Mouse (Mus musculus) CH12.LX (cell line): ENCODE measurements at regions not wholly inside any gene's neighbourhood (a gene's known extent, or its start where the extent isn't known, plus 50 kb on each side); places are given as distances from the start of the nearest gene placed in this dataset.

Experiments used
- DNase-seq: peaks from one replicate; pipeline ENCODE4 v3.0.0-alpha.2; 2013; ENCODE audit errors: extremely low read depth
- H3K27ac ChIP-seq: 2 replicates; pipeline ENCODE4 v1.5.1; 2012; ENCODE audit warnings: low read depth, mild to moderate bottlenecking, control low read depth, moderate library complexity; ENCODE audit not compliant: insufficient read depth
- H3K27me3 ChIP-seq: replicated peaks from 2 replicates; pipeline ENCODE3; 2012; ENCODE audit warnings: inconsistent platforms
- H3K36me3 ChIP-seq, 2 experiments: replicated peaks in 1 of 2; 2 replicates each; pipeline versions ENCODE3 to v1.6.1; 2012; ENCODE audit warnings: inconsistent platforms in 1 of 2, low read length in 1 of 2, mild to moderate bottlenecking in 1 of 2, mixed read lengths in 1 of 2, moderate library complexity in 1 of 2; ENCODE audit not compliant: control insufficient read depth in 1 of 2, insufficient read depth in 1 of 2
- H3K4me1 ChIP-seq, 2 experiments: 2 replicates each; pipeline ENCODE4 v1.6.1; 2012; ENCODE audit warnings: inconsistent platforms in 1 of 2, moderate library complexity in 1 of 2; ENCODE audit not compliant: insufficient read depth in 2 of 2, control insufficient read depth in 1 of 2
- H3K4me2 ChIP-seq: 2 replicates; pipeline ENCODE4 v1.6.1; 2012; ENCODE audit warnings: low read depth, mild to moderate bottlenecking, control low read depth; ENCODE audit not compliant: poor library complexity, insufficient read depth, severe bottlenecking
- H3K4me3 ChIP-seq, 3 experiments: fragments of 150-350 bp in 1 of 3; sonication (generic) in 1 of 3; replicated peaks in 1 of 3; 2 replicates each; pipeline versions ENCODE3 to v1.5.1; 2011 to 2012; ENCODE audit warnings: low read depth in 2 of 3, low read length in 2 of 3, mild to moderate bottlenecking in 2 of 3, moderate library complexity in 2 of 3, control low read depth in 1 of 3, improper control_type of control experiment in 1 of 3, inconsistent platforms in 1 of 3, mixed read lengths in 1 of 3; ENCODE audit not compliant: poor library complexity in 1 of 3
- H3K79me2 ChIP-seq: replicated peaks from 2 replicates; pipeline ENCODE4 v1.6.1; 2012; ENCODE audit warnings: mild to moderate bottlenecking, moderate library complexity; ENCODE audit not compliant: control insufficient read depth, poor library complexity, insufficient read depth, severe bottlenecking; ENCODE audit errors: extremely low read depth
- H3K9ac ChIP-seq: 2 replicates; pipeline ENCODE4 v1.6.1; 2012; ENCODE audit warnings: low read depth, mild to moderate bottlenecking, control low read depth, moderate library complexity; ENCODE audit not compliant: insufficient read depth
- H3K9me3 ChIP-seq: replicated peaks from 2 replicates; pipeline ENCODE3; 2012; ENCODE audit warnings: low read length, inconsistent platforms, mixed read lengths
- CHD1 ChIP-seq: IDR thresholded peaks from 2 replicates; pipeline ENCODE4 v1.6.1; 2012; ENCODE audit warnings: low read depth, low read length, improper control_type of control experiment, inconsistent platforms
- CHD2 ChIP-seq: IDR thresholded peaks from 2 replicates; pipeline ENCODE4 v1.6.1; 2011; ENCODE audit warnings: low read length, improper control_type of control experiment
- ELF1 ChIP-seq: IDR thresholded peaks from 2 replicates; pipeline ENCODE4 v1.6.1; 2014; ENCODE audit warnings: low read depth, mild to moderate bottlenecking, inconsistent platforms, low read length, improper control_type of control experiment
- GABPA ChIP-seq: IDR thresholded peaks from 2 replicates; pipeline ENCODE4 v1.6.1; 2012; ENCODE audit warnings: low read depth, low read length, improper control_type of control experiment, inconsistent platforms; ENCODE audit not compliant: insufficient replicate concordance
- HCFC1 ChIP-seq: IDR thresholded peaks from 2 replicates; pipeline ENCODE4 v1.6.1; 2012; ENCODE audit warnings: low read depth, mild to moderate bottlenecking, inconsistent platforms, low read length, improper control_type of control experiment
- JUND ChIP-seq: conservative IDR thresholded peaks from 2 replicates; pipeline ENCODE4 v1.6.1; 2011; ENCODE audit warnings: low read depth, low read length, improper control_type of control experiment
- MAFK ChIP-seq: IDR thresholded peaks from 2 replicates; pipeline ENCODE4 v1.6.1; 2011; ENCODE audit warnings: low read length, improper control_type of control experiment; ENCODE audit not compliant: insufficient replicate concordance
- MAX ChIP-seq: IDR thresholded peaks from 2 replicates; pipeline ENCODE4 v1.6.1; 2011; ENCODE audit warnings: low read length, improper control_type of control experiment
- MAZ ChIP-seq: IDR thresholded peaks from 2 replicates; pipeline ENCODE4 v1.6.1; 2012; ENCODE audit warnings: low read depth, mild to moderate bottlenecking, inconsistent platforms, low read length, improper control_type of control experiment, moderate library complexity
- MEF2A ChIP-seq: IDR thresholded peaks from 2 replicates; pipeline ENCODE4 v1.6.1; 2014; ENCODE audit warnings: low read depth, mild to moderate bottlenecking, inconsistent platforms, low read length, improper control_type of control experiment, borderline replicate concordance
- MXI1 ChIP-seq: IDR thresholded peaks from 2 replicates; pipeline ENCODE4 v1.6.1; 2011; ENCODE audit warnings: mild to moderate bottlenecking, low read depth, low read length, improper control_type of control experiment
- NELFE ChIP-seq: IDR thresholded peaks from 2 replicates; pipeline ENCODE4 v1.6.1; 2011; ENCODE audit warnings: low read depth, low read length, improper control_type of control experiment
- NRF1 ChIP-seq: IDR thresholded peaks from 2 replicates; pipeline ENCODE4 v1.6.1; 2014; ENCODE audit warnings: low read depth, mild to moderate bottlenecking, inconsistent platforms, low read length, improper control_type of control experiment, moderate library complexity
- PAX5 ChIP-seq: IDR thresholded peaks from 2 replicates; pipeline ENCODE4 v1.6.1; 2012; ENCODE audit warnings: low read length, inconsistent platforms, mixed read lengths
- POLR2AphosphoS2 ChIP-seq: IDR thresholded peaks from 2 replicates; pipeline ENCODE4 v1.6.1; 2011; ENCODE audit warnings: low read depth, low read length, improper control_type of control experiment
- RCOR1 ChIP-seq: conservative IDR thresholded peaks from 2 replicates; pipeline ENCODE4 v1.6.1; 2012; ENCODE audit warnings: low read depth, mild to moderate bottlenecking, inconsistent platforms, low read length, improper control_type of control experiment
- SIN3A ChIP-seq: IDR thresholded peaks from 2 replicates; pipeline ENCODE4 v1.6.1; 2012; ENCODE audit warnings: low read length, improper control_type of control experiment, inconsistent platforms
- SMC3 ChIP-seq: IDR thresholded peaks from 2 replicates; pipeline ENCODE4 v1.6.1; 2011; ENCODE audit warnings: low read depth, low read length, improper control_type of control experiment
- ZC3H11A ChIP-seq: IDR thresholded peaks from 2 replicates; pipeline ENCODE4 v1.6.1; 2012; ENCODE audit warnings: low read depth, mild to moderate bottlenecking, inconsistent platforms, low read length, improper control_type of control experiment
- ZKSCAN1 ChIP-seq: IDR thresholded peaks from 2 replicates; pipeline ENCODE4 v1.6.1; 2012; ENCODE audit warnings: low read depth, inconsistent platforms, low read length, improper control_type of control experiment, borderline replicate concordance
- ZMIZ1 ChIP-seq: IDR thresholded peaks from 2 replicates; pipeline ENCODE4 v1.6.1; 2012; ENCODE audit warnings: low read depth, mild to moderate bottlenecking, inconsistent platforms, low read length, improper control_type of control experiment
- dilution Hi-C: fragments of 300-500 bp; cut with MboI; formaldehyde crosslinking; loops from 2 replicates; pipeline ENCODE4 v1.14.3; 2020; ENCODE audit warnings: low sequenced_read_pairs; ENCODE audit not compliant: extremely low pct_unique_long_range_greater_than_20kb, extremely low pct_ligation_motif_present
- in situ Hi-C: fragments of 300-500 bp; cut with MboI; formaldehyde crosslinking; loops from 3 replicates; pipeline ENCODE4 v1.14.3; 2019; ENCODE audit warnings: low sequenced_read_pairs, low pct_ligation_motif_present, low pct_unique_long_range_greater_than_20kb, mixed read lengths

DNA sequence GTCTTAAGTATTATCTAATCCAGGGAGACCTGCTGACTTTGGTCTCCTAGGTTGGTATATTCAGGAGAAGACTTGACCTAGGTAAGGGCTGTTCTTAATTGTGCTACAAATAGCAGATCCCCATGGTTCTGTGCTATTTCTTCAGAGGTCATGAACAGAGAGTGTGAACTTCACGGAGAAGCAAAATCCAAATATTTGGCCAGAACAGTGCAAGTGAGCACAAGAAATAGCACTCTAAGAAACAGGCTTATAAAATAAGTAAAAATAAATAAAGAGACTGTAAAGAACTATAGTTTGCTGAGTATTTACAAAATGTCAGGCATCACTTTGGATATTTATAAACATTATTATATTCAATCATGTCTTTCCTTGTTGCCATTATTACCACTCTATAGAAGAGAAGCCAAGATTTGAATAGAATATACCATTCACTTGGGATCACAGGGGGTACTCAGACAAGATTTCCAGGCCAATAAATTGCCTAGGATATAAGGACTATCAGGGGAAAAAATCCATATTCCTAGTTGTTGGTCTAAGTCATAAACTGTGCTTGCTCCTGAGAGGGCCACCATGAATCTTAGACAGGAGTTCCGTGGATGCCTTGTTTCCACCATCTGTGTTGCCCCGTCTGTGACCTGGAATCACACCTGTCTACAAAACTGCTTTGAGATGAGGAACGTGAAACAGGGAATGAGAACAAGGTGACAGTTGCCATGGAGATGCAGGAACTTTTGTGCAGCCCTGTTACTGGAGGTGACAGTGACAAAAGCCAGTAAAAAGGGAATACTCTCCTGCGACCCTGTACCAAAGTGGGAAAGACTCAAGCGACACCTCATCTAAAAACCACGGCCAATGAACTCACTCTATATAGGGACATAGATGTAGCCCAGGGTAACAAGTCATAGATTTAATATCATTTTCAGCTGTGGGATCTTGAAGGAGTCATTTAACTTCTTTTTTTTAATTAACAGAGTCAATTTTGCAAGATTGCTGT, 209.3 kb upstream of the Tlr4 start:
- no peak overlapping the region for H3K4me3 ChIP-seq
- dilution Hi-C loops, result no loop called here
- no peak for TF ChIP-seq RCOR1
- no peak for TF ChIP-seq POLR2AphosphoS2
- no peak for TF ChIP-seq MXI1
- TF ChIP-seq ZC3H11A, result no peak
- no peak for TF ChIP-seq NELFE
- no peak for TF ChIP-seq MEF2A
- TF ChIP-seq ELF1, result no peak
- no peak for TF ChIP-seq MAFK
- no peak for TF ChIP-seq NRF1
- no peak for TF ChIP-seq MAX
- TF ChIP-seq HCFC1, result no peak
- TF ChIP-seq JUND, result no peak
- TF ChIP-seq SIN3A, result no peak
- TF ChIP-seq CHD2, result no peak
- TF ChIP-seq, all 38 proteins: peak for 0
- Histone ChIP-seq H3K9me3 (peaks cover 35% of the 10 kb centered on the region), H3K27ac (no peak overlapping the region), H3K4me1 (no peaks in the 10 kb centered on the region), H3K9ac (no peak overlapping the region), H3K27me3 (no peaks in the 10 kb centered on the region), H3K79me2 (no peaks in the 10 kb centered on the region), H3K4me2 (no peak overlapping the region), H3K36me3 (no peaks in the 10 kb centered on the region)
- DNase-seq, result no peak
- in situ Hi-C loops, result no loop called here

DNA sequence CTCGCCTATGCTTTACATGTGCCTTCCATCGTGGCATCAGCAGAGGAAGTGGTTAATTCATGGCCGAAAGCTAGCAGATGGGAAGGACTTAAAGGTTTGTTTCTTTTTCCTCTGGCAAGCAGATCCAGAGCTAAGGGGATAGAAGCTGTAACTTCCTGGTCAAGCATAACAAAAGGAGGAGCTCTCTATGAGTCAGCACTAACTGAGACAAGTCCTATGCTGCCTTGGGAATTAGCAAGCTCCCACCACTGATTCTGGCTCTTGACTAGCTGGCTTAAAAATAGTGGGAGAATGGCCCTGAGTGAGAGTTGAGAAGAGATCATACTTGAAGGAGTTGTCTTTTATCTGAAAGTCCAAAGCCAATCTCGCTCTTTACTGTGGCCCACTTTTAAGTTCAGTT, 210.3 kb upstream of the Tlr4 start:
- Histone ChIP-seq H3K27me3 (no peaks in the 10 kb centered on the region), H3K36me3 (no peaks in the 10 kb centered on the region), H3K79me2 (no peaks in the 10 kb centered on the region), H3K9me3 (peaks cover 27% of the 10 kb centered on the region), H3K4me1 (no peaks in the 10 kb centered on the region), H3K9ac (no peak overlapping the region), H3K27ac (no peak overlapping the region), H3K4me2 (no peak overlapping the region), H3K4me3 (no peak overlapping the region)
- DNase-seq, result no peak
- dilution Hi-C loops, result no loop called here
- in situ Hi-C loops, result no loop called here
- TF ChIP-seq MEF2A (no peak), GABPA (no peak), MAZ (no peak), MXI1 (no peak), JUND (no peak), SIN3A (no peak), ZKSCAN1 (no peak), SMC3 (no peak), ZMIZ1 (no peak), PAX5 (no peak), CHD2 (no peak), CHD1 (no peak)
